Comparison of ENCODE assay signal across 37 mouse cellular contexts in the genomic region with DNA sequence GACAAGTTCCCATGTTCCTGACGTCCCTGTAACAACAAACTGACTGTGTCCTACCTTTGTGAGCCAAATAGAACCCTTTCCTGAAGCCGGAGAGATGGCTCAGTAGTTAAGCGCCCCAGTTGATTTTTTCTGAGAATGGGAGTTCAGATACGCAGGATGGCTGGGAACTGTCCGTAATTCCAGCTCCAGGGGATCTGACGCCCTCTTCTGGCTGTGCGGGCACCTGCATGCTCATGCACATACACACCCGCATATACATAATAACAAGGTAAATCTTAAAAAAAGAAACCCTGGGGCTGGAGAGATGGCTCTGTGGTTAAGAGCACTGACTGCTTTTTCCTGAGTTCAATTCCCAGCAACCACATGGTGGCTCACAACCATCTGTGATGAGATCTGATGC. TPM values are rescaled to one million over a fixed set of nuclear protein-coding genes. Genes with fewer than 3 reads are reported as not detected.
DNase-seq lines count a peak whose midpoint lies in the region; ATAC-seq and TF ChIP-seq lines count a peak whose summit lies in the region.
"Had no signal": no experiment of that assay in that cellular context is flagged by ENCODE, and none has a peak within 500 bp of the region (broad histone marks: within the 10 kb centered on the region; RNA-seq: fewer than 3 reads in every experiment).

No protein-coding gene starts in this region.

- no peak for ATAC-seq in CD4-positive, CD25-positive, alpha-beta regulatory T cell, adult 4 months
- ATAC-seq: hindbrain, embryonic 16.5 days; intestine, embryonic 15.5 days had no signal

- H3K27me3 ChIP-seq in testis, adult 2 months (ENCODE audit: control insufficient read depth, insufficient read depth, low read length) = no peaks in the 10 kb centered on the region
- H3K27me3 ChIP-seq: CH12.LX; embryonic facial prominence, embryonic 13.5 days; forebrain, embryonic 12.5 days; heart, embryonic 15.5 days; intestine, embryonic 15.5 days; limb, embryonic 15.5 days; midbrain, embryonic 12.5 days; neural tube, embryonic 13.5 days had no signal

- H3K4me1 ChIP-seq in testis, adult 2 months (ENCODE audit: control insufficient read depth, insufficient read depth, low read length) = no peaks in the 10 kb centered on the region
- H3K4me1 ChIP-seq: embryonic facial prominence, embryonic 13.5 days; forebrain, embryonic 12.5 days; heart, embryonic 10.5 days; heart, embryonic 15.5 days; intestine, embryonic 15.5 days; limb, embryonic 15.5 days; midbrain, embryonic 12.5 days; neural tube, embryonic 13.5 days had no signal

- H3K36me3 ChIP-seq in testis, adult 2 months (ENCODE audit: control insufficient read depth, insufficient read depth, low read length) = no peaks in the 10 kb centered on the region
- H3K36me3 ChIP-seq: embryonic facial prominence, embryonic 13.5 days; forebrain, embryonic 12.5 days; heart, embryonic 10.5 days; heart, embryonic 15.5 days; intestine, embryonic 15.5 days; limb, embryonic 15.5 days; midbrain, embryonic 12.5 days; neural tube, embryonic 13.5 days had no signal

- no peak overlapping the region for H3K27ac ChIP-seq in layer of hippocampus, adult 2 months
- no peak overlapping the region for H3K27ac ChIP-seq in testis, adult 2 months (ENCODE audit: control insufficient read depth, insufficient read depth, low read depth, low read length)
- H3K27ac ChIP-seq: embryonic facial prominence, embryonic 13.5 days; forebrain, embryonic 12.5 days; heart, embryonic 10.5 days; heart, embryonic 15.5 days; intestine, embryonic 15.5 days; kidney, postnatal 0 days; limb, embryonic 15.5 days; midbrain, embryonic 12.5 days; neural tube, embryonic 13.5 days had no signal

- no peak for TF ChIP-seq POLR2A in testis, adult 2 months (IDR thresholded peaks at IDR 0.05; ENCODE audit: control insufficient read depth, low read depth, low read length)

- peak; percentile 31 for TF ChIP-seq CTCF in layer of hippocampus, adult 2 months (conservative IDR thresholded peaks at IDR 0.05)
- TF ChIP-seq CTCF in testis, adult 2 months (IDR thresholded peaks at IDR 0.05; ENCODE audit: control insufficient read depth, insufficient read depth, insufficient replicate concordance, low read depth, low read length) = peak; percentile 34; the same call in 1 of the 2 replicates

- no peak for DNase-seq in layer of hippocampus, adult 2 months (ENCODE audit: low spot score in 2 of 2)
- DNase-seq in layer of hippocampus, adult 9-10 months (ENCODE audit: low spot score) = no peak
- no peak for DNase-seq in testis, postnatal 14 days (ENCODE audit: low spot score)
- DNase-seq in R1 (ENCODE audit: low read depth, low spot score) = peak; percentile 77
- no peak for DNase-seq in kidney, adult 18-20 months
- no peak for DNase-seq in right cerebral cortex, postnatal 25 days
- DNase-seq: adrenal gland, postnatal 14 days; cerebellum, adult 11-12 months; cerebellum, adult 9-11 months; embryo, embryonic 11 days; gastrocnemius, postnatal 10 days; kidney, adult 8-10 months; left cerebral cortex, postnatal 4 days; lung, postnatal 36 days had no signal

- H3K4me3 ChIP-seq in layer of hippocampus, adult 2 months = no peak overlapping the region
- no peak overlapping the region for H3K4me3 ChIP-seq in testis, adult 2 months (ENCODE audit: control insufficient read depth, low read depth, low read length)
- H3K4me3 ChIP-seq: embryonic facial prominence, embryonic 13.5 days; erythroblast, embryonic 14.5 days; forebrain, embryonic 12.5 days; heart, embryonic 10.5 days; heart, embryonic 15.5 days; intestine, embryonic 15.5 days; limb, embryonic 15.5 days; midbrain, embryonic 12.5 days; neural tube, embryonic 13.5 days had no signal

RNA-seq across cellular contexts. Expression of a gene that starts 36.6 kb away (rescaled TPM):
- total RNA-seq in layer of hippocampus, adult 2 months (2021) = 10 to 100 TPM; 17.2 to 18.8 TPM
- polyA plus RNA-seq in testis, adult 2 months (2012; rRNA removed) = 2.0 and 2.7 TPM in 2 replicates
- 10 to 100 TPM; 16.9 to 20.4 TPM for polyA plus RNA-seq in CD4-positive, CD25-positive, alpha-beta regulatory T cell, adult 4 months (2017; shearing (Covaris generic))
- polyA plus RNA-seq: erythroblast, embryonic 14.5 days had no signal

RNA-seq across cellular contexts. Expression of a gene that starts 46.7 kb away (rescaled TPM):
- 10 to 100 TPM; 15.8 to 16.5 TPM for total RNA-seq in layer of hippocampus, adult 2 months (2021)
- 5.2 and 8.6 TPM in 2 replicates for polyA plus RNA-seq in testis, adult 2 months (2012; rRNA removed)
- polyA plus RNA-seq in CD4-positive, CD25-positive, alpha-beta regulatory T cell, adult 4 months (2017; shearing (Covaris generic)) = 10 to 100 TPM; 42.9 to 59.1 TPM

RNA-seq across cellular contexts. Expression of a gene that starts 46.8 kb away (rescaled TPM):
- total RNA-seq in layer of hippocampus, adult 2 months (2021) = 1 to 10 TPM; 7.3 to 7.6 TPM
- polyA plus RNA-seq in testis, adult 2 months (2012; rRNA removed) = 6.8 and 8.0 TPM in 2 replicates
- polyA plus RNA-seq in CD4-positive, CD25-positive, alpha-beta regulatory T cell, adult 4 months (2017; shearing (Covaris generic)) = 1 to 10 TPM; 1.9 to 4.6 TPM

RNA-seq across cellular contexts. Expression of a gene that starts 57.8 kb away (rescaled TPM):
- not detected for total RNA-seq in layer of hippocampus, adult 2 months (2021)
- not detected in 2 replicates for polyA plus RNA-seq in testis, adult 2 months (2012; rRNA removed)
- polyA plus RNA-seq in CD4-positive, CD25-positive, alpha-beta regulatory T cell, adult 4 months (2017; shearing (Covaris generic)) = not detected
- total RNA-seq: adrenal gland, postnatal 14 days; CH12.LX; gastrocnemius, postnatal 10 days; heart, postnatal 25 days; layer of hippocampus, postnatal 14 days; left cerebral cortex, adult 8-10 months; left cerebral cortex, postnatal 4 days; megakaryocyte, adult 5-6 weeks had no signal
- polyA plus RNA-seq: embryonic facial prominence, embryonic 13.5 days; erythroblast, embryonic 14.5 days; forebrain, embryonic 12.5 days; gonadal fat pad, adult 2 months; heart, embryonic 10.5 days; heart, embryonic 15.5 days; hindbrain, embryonic 11.5 days; hindbrain, embryonic 16.5 days; intestine, embryonic 15.5 days; large intestine, adult 2 months; limb, embryonic 15.5 days; liver, embryonic 16.5 days; lung, embryonic 16.5 days; midbrain, embryonic 12.5 days; neural tube, embryonic 13.5 days had no signal
